Mouse (Mus musculus) ovary, postnatal 10 days (tissue): ENCODE data around the gene Prkcz.

ENCODE experiments used
- DNase-seq: peaks from one replicate; pipeline ENCODE4 v3.0.0; 2022; ENCODE audit warnings: low spot score

Gene Prkcz

DNA sequence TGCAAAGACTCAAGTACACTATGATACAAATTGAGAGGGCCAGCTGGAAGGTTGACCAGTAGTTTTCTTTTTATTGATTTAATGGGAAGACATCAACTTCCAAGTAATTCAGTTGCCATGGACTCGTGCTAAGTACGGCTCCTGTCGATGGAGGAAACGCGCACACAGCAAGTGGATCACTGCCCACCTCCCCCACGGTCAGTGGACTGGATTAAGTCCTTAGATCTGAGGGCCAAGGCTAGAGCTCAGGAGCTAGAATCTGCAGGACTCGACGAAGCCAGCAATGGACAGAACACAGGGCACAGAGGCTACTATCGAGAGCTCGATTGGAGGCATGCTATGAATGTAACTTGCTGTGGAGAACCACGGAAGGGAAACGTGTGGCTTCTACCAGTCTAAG, 52.5 kb downstream of the Prkcz start:
- DNase-seq = no peak

DNA sequence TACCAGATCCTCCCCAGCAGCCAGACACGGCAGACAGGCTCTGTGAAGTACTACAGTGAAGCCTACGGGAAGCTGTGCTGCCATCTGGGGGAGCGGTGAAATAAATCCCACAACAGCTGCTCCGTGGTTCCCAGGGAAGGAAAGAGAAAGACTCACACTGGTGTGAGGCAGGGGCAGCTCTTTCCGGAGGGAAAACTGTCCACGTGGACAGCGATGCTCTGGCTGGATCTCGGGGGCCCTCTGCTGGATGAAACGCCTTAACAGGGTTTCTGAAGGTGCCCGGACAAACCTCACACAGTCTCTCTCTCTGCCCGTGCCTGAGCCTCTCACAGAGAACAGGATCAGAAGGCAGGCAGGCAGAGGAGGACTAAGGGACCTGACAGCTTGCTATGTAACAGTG, 53.1 kb downstream of the Prkcz start:
- peak; percentile 81 for DNase-seq

DNA sequence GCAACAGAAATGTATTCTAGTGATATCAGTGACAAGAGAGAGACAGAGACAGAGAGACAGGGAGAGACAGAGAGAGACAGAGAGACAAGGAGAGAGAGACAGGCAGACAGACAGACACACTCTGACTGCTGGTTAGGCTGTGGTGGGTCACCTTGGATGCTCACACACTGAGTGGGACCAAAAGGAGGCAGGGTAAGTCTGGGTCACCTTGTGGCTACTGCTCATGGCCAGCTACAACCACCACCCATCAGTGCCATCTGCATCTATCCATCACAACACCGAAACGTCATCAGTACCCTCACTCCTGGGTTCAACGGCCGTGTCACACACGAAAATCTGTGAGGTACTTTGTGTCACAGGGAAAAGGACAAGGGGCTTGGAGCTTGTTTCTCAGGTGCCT, 53.6 kb downstream of the Prkcz start:
- no peak for DNase-seq

DNA sequence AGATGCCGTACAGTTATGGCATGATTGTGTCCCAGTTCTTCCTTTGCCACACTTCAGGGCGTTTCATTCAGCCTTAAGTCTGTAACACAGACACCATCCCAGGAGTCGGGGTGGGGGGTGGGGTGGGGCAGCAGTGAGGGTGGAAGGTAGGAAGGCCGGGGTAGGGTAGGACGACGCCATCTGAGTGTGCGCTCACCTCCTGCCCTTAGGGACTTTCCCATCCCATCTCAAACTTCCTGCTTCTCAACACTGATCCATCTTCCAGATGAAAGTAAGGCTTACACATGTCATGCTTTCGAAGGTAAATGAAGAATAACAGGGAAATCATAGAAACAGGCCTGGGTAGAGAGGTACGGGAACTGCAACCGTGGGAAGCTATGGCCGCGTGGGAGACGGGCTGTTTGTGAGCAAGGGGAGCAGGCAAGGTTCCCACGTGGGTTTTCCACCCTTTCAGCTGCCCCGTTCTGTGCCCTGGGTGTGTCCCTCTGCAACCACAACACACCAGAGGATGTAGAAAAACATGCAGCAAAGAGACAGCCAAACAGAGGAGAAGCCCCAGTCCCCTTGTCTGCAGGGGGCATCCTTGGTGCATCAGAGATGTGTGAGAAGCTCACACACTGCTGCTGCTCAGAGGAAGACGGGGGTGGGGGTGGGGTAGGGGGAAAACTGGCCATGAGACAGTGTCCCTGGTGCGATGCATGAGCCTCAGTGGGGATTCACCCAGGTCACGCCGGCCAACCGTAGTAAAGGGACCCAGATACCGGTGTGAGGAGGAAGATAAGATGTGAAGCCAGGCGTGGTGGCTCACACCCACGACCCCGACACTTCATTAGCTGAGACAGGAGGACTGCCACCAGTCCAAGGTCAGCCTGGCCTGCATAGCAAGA, 54.6 kb downstream of the Prkcz start:
- no peak for DNase-seq

DNA sequence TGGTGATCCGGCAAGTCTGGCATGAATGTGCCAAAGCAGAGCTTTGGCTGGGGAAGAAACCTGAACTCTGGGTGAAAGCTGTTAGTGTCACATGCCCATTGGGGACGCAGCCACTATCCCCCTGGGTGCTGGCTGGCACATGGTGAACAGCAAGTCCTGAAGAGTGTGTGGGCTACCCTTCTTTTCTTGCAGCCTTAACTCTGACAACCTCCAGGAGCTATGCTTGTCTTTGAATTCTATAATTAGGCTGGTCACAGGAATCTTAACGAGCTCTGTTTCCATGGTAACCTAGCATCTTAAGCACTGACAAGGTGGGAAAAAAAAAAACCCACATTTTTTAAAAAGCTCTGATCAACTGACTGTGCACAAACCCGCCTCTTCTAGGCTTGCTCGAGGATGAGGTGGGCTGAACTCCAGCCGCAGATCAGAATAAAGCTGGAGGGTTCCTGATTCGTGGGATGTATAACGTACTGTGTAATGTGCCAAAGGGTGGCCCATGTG, 55.6 kb downstream of the Prkcz start:
- DNase-seq = no peak

DNA sequence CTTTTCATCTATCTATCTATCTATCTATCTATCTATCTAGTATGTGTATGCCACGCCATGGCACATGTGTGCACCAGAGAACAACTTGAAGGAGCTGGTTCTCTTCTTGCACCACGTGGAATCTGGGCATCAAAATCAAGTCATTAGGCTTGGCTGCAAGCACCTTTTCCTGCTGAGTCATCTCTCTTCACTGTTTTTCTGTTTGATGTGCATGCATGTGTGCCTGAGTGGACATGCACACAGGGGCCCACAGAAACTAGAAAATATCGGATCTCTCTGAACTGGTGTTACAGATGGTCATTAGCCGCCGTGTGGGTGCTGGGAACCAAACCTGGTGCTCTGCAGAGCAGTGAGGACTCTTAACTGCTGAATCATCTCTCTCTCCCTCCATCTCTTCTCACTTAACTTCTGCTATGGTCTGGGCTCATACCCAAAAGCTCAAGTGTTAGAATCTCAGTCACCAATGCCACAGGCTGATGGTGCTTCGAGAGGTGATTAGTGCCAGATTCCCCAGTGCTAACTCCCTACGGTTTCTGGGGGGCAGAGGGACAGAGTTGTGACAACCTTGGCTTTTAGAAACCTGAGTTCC, 56.6 kb downstream of the Prkcz start:
- no peak for DNase-seq

DNA sequence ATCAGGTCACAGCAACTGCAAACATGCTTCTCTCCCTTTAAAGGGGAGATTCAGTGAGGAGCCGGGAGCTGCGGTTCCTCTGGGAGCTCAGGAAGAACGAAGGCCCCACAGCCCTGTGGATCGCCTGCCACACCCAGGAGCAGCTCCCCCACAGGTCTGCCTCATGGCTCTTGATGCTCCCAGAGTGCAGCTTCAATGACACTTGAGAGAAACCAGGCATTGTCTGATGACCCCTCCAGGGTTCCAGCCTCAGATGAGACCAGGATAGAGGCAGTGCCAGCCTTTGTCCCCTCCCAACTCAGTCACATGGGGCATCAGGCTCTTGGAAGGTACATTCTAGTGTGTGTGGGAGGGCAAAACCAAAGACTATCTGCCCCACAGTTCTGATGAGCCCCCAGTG, 59.2 kb downstream of the Prkcz start:
- DNase-seq = no peak

DNA sequence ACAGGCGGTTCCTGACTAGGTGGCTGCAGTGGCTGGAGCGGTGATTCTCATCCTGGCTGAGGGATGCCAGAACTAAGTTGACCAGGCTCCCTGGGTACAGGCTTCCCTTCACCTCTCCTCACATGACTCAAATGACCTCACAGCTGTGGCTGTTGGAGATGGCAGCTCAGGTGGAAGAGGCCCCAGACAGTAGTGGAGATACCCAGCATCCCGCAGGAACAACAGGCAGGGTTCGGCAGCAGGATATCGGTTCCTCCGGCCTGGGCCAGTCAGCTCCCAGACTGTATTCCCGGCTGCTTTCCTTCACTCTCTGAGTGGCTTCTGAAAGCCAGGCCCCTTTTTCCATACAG, 60.1 kb downstream of the Prkcz start:
- DNase-seq = no peak

DNA sequence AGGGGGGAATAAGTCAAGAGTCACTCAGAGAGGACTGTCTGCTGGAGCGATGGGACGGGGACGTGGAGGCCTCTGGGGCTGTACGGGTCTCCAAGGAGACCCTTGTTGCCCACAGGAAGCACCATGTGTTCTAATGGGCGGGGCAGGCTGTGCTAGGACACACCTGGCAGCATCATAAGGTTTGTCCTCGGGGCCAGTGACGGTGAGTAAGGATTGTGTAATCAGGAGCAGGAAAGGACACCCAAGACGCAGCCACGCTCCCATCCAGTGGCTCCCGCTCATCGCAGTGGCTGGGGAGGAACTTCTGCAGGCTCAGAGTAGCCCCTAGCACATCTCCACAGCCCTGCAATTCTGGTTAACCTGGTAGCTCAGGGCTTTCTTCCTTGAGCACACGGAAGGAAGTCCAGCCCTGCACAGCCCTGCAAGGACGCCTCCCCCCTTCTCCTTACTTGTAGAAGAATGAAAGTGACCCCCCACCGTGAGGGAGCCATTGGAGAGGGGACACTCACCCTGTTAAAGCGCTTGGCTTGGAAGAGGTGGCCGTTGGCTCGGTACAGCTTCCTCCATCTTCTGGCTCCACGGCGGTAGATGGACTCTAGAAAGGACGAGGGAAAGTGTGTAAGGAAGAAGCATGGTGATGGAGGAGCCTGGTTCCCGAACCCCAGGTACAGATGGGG, 60.6 kb downstream of the Prkcz start:
- DNase-seq = no peak

DNA sequence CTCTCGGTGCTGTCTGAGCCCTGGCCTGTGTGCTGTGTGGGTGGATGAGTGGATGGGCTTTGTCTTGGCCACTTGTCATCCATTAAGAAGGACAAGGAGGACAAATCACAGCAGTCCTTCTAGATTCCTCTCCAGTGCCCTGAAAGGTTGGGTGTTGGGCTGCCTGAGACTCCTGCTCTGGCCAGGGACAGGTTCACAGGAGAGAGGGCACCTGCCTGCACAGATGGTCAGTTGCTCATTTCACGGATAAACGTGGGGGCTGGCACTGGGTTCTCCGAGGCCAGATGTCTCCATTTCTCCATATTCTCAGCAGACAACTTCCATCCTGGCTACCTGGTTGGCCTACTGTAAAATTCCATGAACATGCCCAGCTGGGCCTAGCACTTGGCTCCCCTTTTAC, 62.3 kb downstream of the Prkcz start:
- DNase-seq = no peak

DNA sequence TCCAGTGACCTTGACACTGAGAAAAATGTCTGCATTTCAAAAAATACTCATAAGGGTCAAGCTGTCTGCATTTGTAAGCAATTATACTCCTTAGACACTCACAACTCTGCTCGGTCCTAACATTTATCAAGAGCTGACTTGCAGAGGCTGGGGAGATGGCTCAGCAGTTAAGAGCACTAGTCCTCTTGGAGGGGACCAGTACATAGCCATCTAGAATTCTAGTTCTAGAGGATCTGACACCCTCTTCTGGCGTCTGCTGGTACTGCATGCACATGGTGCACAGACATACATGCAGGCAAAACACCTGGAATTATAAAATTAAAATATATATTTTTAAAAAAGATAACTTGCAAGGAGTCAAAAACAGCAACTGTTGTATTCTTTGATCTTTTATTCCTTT, 64.1 kb downstream of the Prkcz start:
- no peak for DNase-seq

DNA sequence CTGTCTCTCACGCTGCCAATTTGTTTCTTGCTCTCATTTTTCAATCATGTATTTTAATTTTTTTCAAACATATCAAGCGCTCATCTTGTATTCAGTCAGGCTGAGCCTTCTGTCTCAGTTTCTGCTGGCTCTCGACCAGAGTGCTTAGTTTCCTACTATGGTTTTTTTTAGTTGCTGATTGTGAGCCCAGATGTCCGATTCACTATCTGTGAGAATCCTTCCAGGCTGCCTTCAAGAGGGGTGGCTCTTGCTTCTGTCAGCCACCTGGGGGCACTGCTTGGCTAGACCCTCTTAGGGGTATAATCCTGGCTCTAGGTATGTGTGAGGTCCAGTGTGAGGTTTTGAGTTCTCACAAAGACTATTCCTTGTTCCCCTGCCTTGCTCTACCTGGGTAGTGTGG, 65.2 kb downstream of the Prkcz start:
- no peak for DNase-seq

DNA sequence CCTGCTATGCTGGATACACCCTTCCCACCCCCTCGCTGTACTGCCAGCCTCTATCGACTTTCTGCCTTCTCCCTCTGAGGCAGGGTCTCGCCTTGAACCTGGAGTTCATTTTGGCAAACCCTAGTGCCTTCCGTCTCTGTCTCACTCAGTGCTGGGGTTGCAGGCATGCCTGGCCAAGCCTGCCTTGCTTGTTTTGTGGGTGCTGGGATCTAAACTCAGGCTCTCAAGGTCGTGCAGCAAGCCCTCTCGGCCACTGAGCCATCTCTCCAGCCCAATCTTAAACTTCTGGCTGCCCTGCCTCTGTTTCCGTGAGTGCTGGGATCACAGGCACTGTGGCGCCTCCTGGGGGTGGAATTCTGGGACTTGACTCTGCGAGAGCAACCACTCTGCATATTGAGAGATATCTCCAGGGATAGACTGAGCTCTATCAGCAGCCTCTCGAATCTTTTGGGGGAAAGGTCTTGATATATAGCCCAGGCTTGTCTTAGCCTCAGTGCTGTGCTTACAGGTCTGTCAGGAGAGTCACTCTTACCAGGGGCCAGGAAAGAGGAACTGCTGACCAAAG, 66.1 kb downstream of the Prkcz start:
- DNase-seq = no peak

DNA sequence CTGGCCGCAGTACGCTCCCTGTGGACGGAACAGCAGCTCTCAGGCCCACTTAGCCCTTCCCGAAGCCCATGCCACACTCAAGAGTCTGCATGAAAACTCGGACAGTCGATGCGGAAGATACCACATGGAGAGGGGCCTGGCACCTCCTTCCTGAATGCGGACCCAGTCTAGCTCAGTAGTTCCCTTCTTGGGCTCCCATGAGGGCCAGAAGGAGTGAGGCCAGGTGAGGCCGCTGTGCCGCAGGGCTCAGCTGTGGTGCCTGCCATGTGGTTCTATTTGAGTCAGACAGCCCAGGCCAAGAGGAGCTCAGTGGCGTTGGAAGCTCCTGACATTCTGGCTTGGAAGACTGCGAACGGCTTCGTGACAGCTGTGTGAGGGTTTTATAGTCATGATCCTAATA, 66.8 kb downstream of the Prkcz start:
- no peak for DNase-seq

DNA sequence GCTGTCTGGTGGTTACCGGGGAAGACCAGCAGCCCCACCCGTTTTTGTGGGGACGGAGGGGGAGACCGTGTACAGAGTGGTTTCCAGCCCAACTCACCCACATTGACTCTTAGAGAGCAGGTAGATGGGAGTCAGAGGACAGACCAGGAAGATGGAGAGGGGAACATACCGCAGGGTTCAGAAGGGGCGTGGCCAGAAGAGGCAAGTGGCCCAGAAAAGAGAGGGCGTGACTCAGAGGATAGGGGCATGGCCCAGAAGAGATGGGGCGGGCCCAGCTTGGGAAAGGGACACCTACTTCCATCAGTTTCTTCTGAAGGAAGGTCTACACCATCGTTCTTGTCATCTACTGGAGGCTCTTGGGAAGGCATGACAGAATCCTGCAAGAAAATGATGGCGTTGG, 68.3 kb downstream of the Prkcz start:
- DNase-seq = no peak

DNA sequence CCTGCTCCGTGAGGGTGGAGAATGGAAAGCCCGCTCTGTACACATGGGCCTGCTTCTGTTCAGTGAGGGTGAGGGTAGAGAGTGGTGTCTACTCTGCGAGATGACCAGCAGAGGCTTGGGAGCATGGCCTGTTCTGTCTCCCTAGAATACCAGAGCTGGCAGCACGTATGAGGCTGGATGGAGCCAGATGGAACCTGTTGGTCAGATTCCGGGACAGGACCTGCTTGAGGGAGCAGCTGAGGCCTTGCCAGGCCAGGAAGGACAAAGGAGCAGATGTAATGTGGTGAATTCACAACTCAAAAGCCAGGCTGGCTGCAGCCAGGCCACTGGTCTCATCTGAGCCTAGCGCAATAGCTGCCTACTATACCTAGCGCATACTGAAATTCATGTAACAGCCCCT, 71.1 kb downstream of the Prkcz start:
- DNase-seq = no peak

DNA sequence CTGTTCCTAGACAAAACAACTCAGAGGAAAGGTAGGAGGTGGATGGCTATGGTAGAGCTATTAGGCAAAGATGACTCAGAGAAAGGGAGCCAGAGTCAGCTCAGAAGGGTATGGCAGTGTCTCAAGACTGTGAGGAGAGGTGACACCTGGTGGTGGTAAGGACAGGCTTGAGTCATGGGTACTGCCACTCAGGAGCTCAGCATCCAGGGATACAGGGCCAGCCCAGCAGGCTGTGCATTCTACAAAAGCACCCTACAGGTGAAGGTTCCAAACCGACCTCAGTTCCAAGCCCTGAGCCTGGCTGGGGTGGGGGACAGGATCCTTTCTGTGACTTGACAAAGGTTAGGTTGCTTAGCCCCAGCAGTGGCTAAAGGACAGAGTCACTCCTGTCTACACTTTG, 72.6 kb downstream of the Prkcz start:
- no peak for DNase-seq

DNA sequence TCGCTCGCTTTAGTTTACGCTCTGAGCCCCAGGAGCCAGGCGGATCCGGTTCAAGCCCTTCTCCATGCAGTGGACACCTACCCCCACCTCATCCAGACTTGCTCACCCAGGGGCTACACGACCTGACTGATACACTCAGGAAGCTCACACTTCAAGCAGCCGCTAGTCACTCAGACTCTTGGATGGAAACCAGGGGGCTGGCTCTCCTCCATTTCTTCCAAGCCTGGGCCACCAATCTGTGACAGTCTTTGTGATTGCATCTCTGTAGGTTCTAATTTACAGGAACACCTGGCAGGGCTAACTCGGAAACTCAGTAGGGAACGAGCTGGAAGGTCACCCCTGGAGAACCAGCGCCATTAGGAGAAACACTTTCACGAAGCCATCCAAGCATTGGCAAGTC, 73.4 kb downstream of the Prkcz start:
- no peak for DNase-seq

DNA sequence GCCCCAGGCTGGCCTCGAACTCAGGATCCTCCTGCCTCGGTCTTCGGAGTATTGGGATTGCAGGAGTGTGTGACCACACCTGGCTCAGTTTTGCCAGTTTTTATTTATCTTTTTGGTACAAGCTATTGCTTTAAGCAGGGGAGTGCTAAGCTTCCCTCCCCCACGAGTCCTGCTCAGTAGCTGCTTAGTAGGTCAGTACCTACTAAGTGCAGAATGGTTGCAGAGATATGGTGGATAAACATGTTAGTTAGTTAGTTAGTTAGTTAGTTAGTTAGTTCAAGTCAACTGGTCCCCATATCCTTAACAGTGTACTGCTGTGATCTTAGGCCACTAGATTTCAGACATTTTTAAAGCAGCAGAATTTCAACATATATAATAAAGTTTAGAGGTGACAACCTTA, 75.1 kb downstream of the Prkcz start:
- no peak for DNase-seq

DNA sequence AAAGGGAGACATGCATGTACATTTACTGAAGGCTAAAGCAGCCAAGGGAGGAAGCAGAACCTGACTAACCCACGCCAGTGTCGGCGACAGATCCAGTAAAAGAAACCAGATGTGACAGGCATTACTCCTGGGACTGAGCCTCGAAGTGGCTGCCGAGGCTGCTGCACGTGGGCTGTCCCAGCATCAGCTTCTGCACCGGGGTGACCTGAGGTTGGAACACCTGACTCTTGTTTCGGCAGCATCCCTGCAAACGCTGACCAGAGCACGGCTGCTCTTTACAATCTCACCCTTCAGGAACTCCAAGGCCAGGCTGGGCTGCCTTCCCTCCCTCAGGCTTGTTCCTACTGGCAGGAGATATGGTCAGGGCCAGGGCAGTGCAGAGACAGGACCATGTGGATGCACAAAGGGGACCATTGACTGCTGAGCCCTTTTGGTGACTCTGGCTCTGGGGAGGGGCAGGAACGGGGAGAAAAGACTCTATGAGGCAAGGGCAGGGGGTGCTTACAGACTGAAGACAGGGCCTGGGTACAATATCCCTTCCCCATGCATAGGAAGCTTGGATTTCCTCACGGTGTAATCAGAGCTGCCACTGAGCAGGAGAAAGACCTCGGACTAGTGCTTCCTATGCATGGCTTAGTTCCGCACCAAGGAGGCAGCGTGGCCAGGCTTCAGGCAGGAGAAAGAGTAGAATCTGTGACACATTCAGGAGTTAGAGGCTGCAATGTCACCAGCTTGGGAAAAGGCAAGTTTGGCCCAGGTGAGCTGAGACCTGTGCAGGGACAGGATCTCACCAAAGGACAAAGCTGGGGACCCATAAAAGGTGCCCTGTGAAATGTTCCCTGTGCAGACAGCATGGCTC, 76.4 kb downstream of the Prkcz start:
- DNase-seq = no peak

DNA sequence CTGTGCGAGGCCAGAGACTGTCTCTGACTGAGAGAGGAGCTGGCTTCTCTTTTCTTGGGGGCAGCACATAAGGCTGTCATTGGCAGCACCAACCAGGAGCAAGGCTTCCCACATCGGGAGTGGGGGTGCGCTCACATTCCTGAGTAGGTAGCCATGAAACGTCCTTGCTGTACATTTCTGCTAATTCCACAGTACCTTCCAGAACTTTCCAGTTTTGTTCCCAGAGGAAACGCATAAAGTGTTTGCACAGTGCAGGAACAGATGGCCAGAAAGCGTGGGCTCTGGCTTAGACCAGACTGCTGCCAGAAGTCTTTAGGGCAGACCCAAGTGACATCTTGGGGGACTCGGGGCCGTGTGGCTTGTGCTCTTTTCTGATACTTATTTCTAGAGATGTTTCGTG, 77.6 kb downstream of the Prkcz start:
- DNase-seq = no peak

DNA sequence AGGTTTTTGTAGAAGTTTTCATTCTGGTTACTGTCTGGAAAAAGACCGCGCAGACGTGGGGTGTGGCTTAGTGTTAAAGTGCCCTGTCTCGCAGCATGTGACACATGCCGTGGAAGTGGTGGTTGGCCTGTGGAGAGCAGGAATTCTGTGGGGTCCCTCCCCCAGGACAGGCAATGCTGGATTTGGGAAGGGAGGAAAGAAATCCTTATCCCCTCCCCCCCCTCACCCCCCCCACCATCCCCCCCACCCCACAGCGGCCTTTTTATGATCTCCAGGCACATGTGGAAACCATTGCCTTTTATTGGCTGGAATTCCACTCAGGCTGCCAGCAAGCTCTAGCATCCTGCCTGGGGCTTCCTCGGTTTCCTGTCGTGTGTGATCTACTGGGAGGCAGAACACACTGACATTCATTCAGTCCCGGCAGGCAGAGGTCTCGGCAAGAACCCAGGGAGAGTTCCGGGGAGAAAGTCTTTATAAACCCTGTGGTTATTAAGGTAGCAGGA, 78.1 kb downstream of the Prkcz start:
- no peak for DNase-seq
